Mouse (Mus musculus) effector memory CD4-positive, alpha-beta T cell, adult 7 months (primary cell): ENCODE results near the gene Susd2. TPM values are rescaled to one million over a fixed set of nuclear protein-coding genes. Genes with fewer than 3 reads are reported as not detected.

Experiments used
- polyA plus RNA-seq: library from polyadenylated mRNA; unstranded; fragments of 100-300 nt; shearing (Covaris generic); gene quantifications from one replicate; pipeline ENCODE4 v1.2.1, GENCODE M21; 2017

Susd2 gene
- polyA plus RNA-seq: 6.2 TPM

GRCm38 (mm10) chr10:75643741-75644343 is at the start of gene Susd2:
Gene Susd2, minus strand, starts transcription at chr10:75644008.

GRCm38 (mm10) chr10:75589129-75589528 is 54.7 kb downstream of the Susd2 start, which contains the start of gene Ggt5:
Gene Ggt5, plus strand, starts transcription at chr10:75589340.

Other genes with a start within 250 kb of the Susd2 start
- 0.84 TPM for gene Upb1, start 242.9 kb downstream of the Susd2 start, polyA plus RNA-seq
- 134 TPM for gene Snrpd3, start 126.5 kb downstream of the Susd2 start, polyA plus RNA-seq
- gene Gucd1, start 126.0 kb downstream of the Susd2 start, polyA plus RNA-seq: 18.4 TPM
- gene Lrrc75b, start 83.7 kb downstream of the Susd2 start, polyA plus RNA-seq: 3.1 TPM
- gene Ggt1, start 82.4 kb downstream of the Susd2 start, polyA plus RNA-seq: 15.6 TPM
- gene Ggt5, start 54.7 kb downstream of the Susd2 start, polyA plus RNA-seq: 3.8 TPM
- gene Cabin1, start 120.3 kb upstream of the Susd2 start, polyA plus RNA-seq: 45.6 TPM
- gene Ddt, start 129.4 kb upstream of the Susd2 start, polyA plus RNA-seq: 40.4 TPM
- gene Gm20441, start 136.9 kb upstream of the Susd2 start, polyA plus RNA-seq: not detected
- 2.7 TPM for gene Gstt3, start 137.4 kb upstream of the Susd2 start, polyA plus RNA-seq
- 0.38 TPM for gene Gstt1, start 154.6 kb upstream of the Susd2 start, polyA plus RNA-seq
- not detected for gene Gstt4, start 178.5 kb upstream of the Susd2 start, polyA plus RNA-seq
- 37.6 TPM for gene Gstt2, start 193.4 kb upstream of the Susd2 start, polyA plus RNA-seq
- 511 TPM for gene Mif, start 216.2 kb upstream of the Susd2 start, polyA plus RNA-seq
- gene Derl3, start 249.4 kb upstream of the Susd2 start, polyA plus RNA-seq: 0.48 TPM